Mouse (Mus musculus) spleen, embryonic (tissue): ENCODE measurements around the gene Pcp4l1.

ENCODE experiments used
- CTCF ChIA-PET: fragments of 350-600 bp; sonication (Branson Sonifier 250); formaldehyde crosslinking; loops from one replicate; lab custom pipeline; 2022; lab: Charles Lee

Gene Pcp4l1

GRCm38 (mm10) chr1:171190832-171191231 lies 5.2 kb downstream of the Pcp4l1 start:
- CTCF ChIA-PET: interaction anchor here (0.7 kb wide), 1 partner anchor 132 kb away, joined by 6 read pairs; no protein-coding TSS in a partner anchor

GRCm38 (mm10) chr1:171189476-171190114 lies 6.5 kb downstream of the Pcp4l1 start:
- CTCF ChIA-PET: interaction anchor here (0.7 kb wide), 1 partner anchor 102 kb away, joined by 12 read pairs; no protein-coding TSS in a partner anchor

GRCm38 (mm10) chr1:171189046-171189445 lies 7.0 kb downstream of the Pcp4l1 start:
- CTCF ChIA-PET: interaction anchor here (0.6 to 0.7 kb wide), 2 partner anchors 39 to 102 kb away, joined by 6 to 12 read pairs; no protein-coding TSS in a partner anchor

GRCm38 (mm10) chr1:171187851-171188700 lies 8.0 kb downstream of the Pcp4l1 start:
- CTCF ChIA-PET: interaction anchor here (0.6 kb wide), 1 partner anchor 40 kb away, joined by 6 read pairs; no protein-coding TSS in a partner anchor

- CTCF ChIA-PET: interaction anchor here (0.5 kb wide), 1 partner anchor 18 kb away, joined by 3 read pairs; no protein-coding TSS in a partner anchor
Measured at GRCm38 (mm10) chr1:171185655-171186054, 10.4 kb downstream of the Pcp4l1 start.

GRCm38 (mm10) chr1:171184314-171184713 lies 11.8 kb downstream of the Pcp4l1 start:
- CTCF ChIA-PET: no interaction called here

- CTCF ChIA-PET: no interaction called here
Measured at GRCm38 (mm10) chr1:171183620-171184019, 12.4 kb downstream of the Pcp4l1 start.

GRCm38 (mm10) chr1:171183025-171183424 lies 13.0 kb downstream of the Pcp4l1 start:
- CTCF ChIA-PET: no interaction called here

GRCm38 (mm10) chr1:171179487-171180171 lies 16.4 kb downstream of the Pcp4l1 start:
- CTCF ChIA-PET: interaction anchor here (0.7 kb wide), 1 partner anchor 277 kb away, joined by 4 read pairs; no protein-coding TSS in a partner anchor

- CTCF ChIA-PET: no interaction called here
Measured at GRCm38 (mm10) chr1:171172779-171173178, 23.3 kb downstream of the Pcp4l1 start.

- CTCF ChIA-PET: no interaction called here
Measured at GRCm38 (mm10) chr1:171171138-171171537, 24.9 kb downstream of the Pcp4l1 start.

- CTCF ChIA-PET: no interaction called here
Measured at GRCm38 (mm10) chr1:171169913-171170312, 26.2 kb downstream of the Pcp4l1 start.

- CTCF ChIA-PET: no interaction called here
Measured at GRCm38 (mm10) chr1:171168906-171169305, 27.2 kb downstream of the Pcp4l1 start.

- CTCF ChIA-PET: no interaction called here
Measured at GRCm38 (mm10) chr1:171165629-171166345, 30.3 kb downstream of the Pcp4l1 start.

- CTCF ChIA-PET: no interaction called here
Measured at GRCm38 (mm10) chr1:171164258-171164657, 31.8 kb downstream of the Pcp4l1 start.

GRCm38 (mm10) chr1:171162526-171162925 lies 33.5 kb downstream of the Pcp4l1 start:
- CTCF ChIA-PET: interaction anchor here (1.3 kb wide), 1 partner anchor 33 kb away, joined by 3 read pairs; the partner anchor contains the start of gene Pcp4l1

GRCm38 (mm10) chr1:171159485-171159975 lies 36.5 kb downstream of the Pcp4l1 start:
- CTCF ChIA-PET: no interaction called here

GRCm38 (mm10) chr1:171157965-171158364 lies 38.1 kb downstream of the Pcp4l1 start:
- CTCF ChIA-PET: no interaction called here

GRCm38 (mm10) chr1:171156644-171157043 lies 39.4 kb downstream of the Pcp4l1 start:
- CTCF ChIA-PET: interaction anchor here (0.7 kb wide), 1 partner anchor 553 kb away, joined by 7 read pairs; no protein-coding TSS in a partner anchor

- CTCF ChIA-PET: interaction anchor here (1.2 kb wide), 1 partner anchor 9 kb away, joined by 3 read pairs; no protein-coding TSS in a partner anchor
Measured at GRCm38 (mm10) chr1:171151966-171152365, 44.1 kb downstream of the Pcp4l1 start.
